Mouse (Mus musculus): ENCODE measurements at regions not wholly inside any gene's neighbourhood (a gene's known extent, or its start where the extent isn't known, plus 50 kb on each side); places are given as distances from the start of the nearest gene placed in this dataset.

GRCm38 (mm10) chr7:136161526-136161925 lies 445.4 kb upstream of the Mki67 start:
- DNase-seq (ENCODE audit: low read depth, low spot score) = no peak

GRCm38 (mm10) chr7:136164834-136165233 lies 448.7 kb upstream of the Mki67 start:
- DNase-seq (ENCODE audit: low read depth, low spot score) = no peak

DNA sequence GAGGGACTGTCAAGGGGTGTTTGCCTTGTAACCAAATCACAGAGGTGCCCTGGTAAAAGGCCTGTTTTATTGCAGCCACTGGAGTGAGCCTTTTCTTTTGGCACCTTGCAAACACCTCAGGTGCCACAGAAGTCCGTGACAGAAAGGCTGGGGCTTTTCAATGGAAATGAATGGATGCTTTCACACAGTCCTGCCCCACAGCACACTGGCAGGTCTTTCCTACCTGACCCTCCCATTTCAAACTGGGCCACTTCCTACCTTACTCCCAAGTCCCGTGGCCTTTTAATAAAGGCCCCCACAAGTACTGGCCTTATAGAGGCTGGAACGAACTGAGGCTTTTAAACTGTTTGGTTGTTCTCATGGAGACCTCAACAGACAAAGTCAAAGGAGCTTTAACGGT lies 453.1 kb upstream of the Mki67 start:
- no peak for DNase-seq (ENCODE audit: low read depth, low spot score)

GRCm38 (mm10) chr7:136176373-136176772 lies 460.2 kb upstream of the Mki67 start:
- DNase-seq (ENCODE audit: low read depth, low spot score) = no peak

DNA sequence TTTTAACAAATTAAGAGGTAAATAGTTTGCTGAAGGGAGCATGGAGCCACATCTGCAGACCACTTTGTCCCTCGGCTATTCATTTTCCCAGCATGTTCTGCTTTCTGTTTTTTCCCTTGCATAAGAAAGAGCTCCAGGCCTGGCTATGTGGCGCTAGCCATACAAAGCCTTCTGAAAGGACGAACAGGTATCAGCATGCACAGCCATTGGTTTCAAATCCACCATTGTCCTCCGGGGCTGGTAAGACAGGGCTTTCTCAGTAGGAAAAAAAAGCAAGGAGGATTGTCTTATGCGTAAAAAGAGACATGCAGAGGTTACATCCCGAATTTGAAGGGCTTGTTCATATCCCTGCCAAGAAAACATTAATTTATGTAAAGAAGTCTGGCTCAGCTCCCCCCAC lies 464.8 kb upstream of the Mki67 start:
- no peak for DNase-seq (ENCODE audit: low read depth, low spot score)

DNA sequence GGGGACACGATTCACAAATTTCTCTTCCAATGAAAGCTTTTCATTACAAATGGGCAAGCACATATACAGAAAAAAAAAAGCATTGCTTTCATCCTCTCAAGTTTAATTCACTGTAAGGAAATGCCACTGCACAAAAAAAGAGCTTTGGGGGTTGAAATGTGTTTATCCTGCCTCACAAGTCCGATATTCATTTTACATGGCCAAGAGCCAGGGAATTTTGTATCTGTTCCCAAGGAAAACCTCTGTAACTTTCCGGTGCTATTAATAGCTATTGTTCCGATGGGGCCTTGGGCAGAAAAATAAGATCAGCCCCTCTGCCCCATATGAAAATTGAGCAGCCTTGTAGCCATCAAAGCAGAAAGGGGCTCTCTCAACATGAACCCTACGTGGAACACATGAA lies 465.9 kb upstream of the Mki67 start:
- DNase-seq (ENCODE audit: low read depth, low spot score) = no peak

DNA sequence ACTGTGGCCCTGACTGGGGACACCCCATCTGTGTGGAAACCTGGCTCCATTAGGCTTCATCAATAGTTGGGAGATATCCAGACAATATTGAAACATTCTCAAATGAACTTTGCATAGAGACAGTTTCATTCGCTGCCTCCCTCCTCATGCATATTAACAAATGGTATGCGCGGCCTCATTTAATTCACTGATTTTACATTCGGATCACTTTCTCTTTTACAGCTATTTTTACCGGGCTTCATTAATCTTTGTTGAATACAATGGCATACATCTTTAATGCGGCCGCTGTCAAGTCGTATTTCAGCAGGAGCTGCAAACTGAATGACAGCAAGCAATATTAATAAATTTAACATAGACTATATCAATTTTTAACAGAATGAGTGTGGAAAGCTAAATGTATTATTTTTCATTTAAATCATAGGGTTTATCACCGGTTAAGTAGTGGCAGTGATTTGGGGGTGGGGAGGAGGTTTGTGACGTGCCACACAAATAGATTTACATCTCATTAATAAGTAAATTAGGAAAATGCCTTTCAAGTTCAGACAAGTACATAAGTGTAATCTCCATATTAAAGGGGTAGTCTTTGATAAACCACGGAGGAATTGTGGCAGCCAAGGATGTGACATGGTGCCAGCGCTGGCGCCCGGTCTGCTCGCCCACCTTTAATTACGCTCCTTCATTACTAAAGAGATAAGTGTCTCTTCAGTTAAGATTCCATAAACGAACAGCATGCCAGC lies 480.4 kb upstream of the Mki67 start:
- no peak for DNase-seq (ENCODE audit: low read depth, low spot score)

- DNase-seq (ENCODE audit: low read depth, low spot score) = no peak
Observed at GRCm38 (mm10) chr7:136208879-136209278, 492.7 kb upstream of the Mki67 start.

GRCm38 (mm10) chr7:136209299-136210171 lies 493.4 kb upstream of the Mki67 start:
- DNase-seq (ENCODE audit: low read depth, low spot score) = no peak

DNA sequence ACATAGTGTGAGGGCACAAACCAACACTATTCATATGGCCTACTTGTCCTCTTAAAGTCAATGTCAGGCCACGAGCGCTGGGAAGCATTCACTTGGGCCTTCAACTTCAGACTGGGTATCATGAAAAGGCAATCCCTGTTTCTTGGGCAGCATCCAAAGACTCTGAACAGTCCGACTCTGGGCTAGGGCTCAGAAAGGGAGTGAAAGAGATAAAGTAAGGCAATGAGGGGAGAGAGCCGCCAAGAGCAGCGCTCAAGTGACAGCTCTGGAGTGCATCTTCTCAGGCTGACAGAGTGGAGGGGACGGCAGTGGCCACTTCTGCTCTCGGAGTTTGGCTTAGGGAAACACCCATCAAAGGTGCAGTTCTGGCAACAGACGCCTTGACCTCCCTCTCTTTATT lies 496.3 kb upstream of the Mki67 start:
- DNase-seq (ENCODE audit: low read depth, low spot score) = no peak

- no peak for DNase-seq (ENCODE audit: low read depth, low spot score)
Observed at GRCm38 (mm10) chr7:136213057-136213961, 497.1 kb upstream of the Mki67 start.

- DNase-seq (ENCODE audit: low read depth, low spot score) = no peak
Observed at GRCm38 (mm10) chr7:136213962-136214308, 497.8 kb upstream of the Mki67 start.

- no peak for DNase-seq (ENCODE audit: low read depth, low spot score)
Observed at GRCm38 (mm10) chr7:136214415-136214814, 498.3 kb upstream of the Mki67 start.

GRCm38 (mm10) chr7:136216734-136217133 lies 500.6 kb upstream of the Mki67 start:
- DNase-seq (ENCODE audit: low read depth, low spot score) = no peak

DNA sequence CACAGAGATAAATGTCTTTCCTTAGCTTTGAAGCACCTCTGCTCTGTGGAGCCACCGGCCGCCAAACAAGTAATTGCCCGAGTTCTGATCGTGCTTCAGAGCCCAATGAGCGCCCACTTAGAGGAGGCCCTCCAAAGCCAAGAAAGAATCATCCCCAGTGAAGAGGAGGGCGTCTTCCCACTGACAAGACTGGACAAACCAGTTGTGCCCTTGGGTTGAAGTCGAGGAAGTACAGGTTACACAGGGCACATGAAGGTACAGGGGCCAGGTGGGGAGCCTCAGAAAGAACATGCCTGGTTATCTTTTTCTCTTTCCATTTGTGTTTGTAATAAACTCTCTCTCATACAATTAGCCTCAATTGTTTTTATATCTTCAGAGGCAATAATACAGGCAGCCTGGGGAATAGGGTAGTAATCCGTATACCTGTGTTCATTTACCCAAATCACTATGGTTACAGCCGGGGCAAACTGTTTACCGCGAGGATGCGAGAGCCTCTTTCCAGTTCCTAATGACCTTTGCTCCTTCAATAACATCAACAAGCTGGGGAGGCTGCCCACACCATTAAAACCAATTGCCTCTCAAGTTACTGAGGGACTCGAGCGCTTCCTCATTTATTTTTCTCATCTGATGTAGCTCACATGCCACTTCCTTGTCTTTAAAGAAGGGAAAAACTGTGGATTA lies 503.5 kb upstream of the Mki67 start:
- no peak for DNase-seq (ENCODE audit: low read depth, low spot score)

DNA sequence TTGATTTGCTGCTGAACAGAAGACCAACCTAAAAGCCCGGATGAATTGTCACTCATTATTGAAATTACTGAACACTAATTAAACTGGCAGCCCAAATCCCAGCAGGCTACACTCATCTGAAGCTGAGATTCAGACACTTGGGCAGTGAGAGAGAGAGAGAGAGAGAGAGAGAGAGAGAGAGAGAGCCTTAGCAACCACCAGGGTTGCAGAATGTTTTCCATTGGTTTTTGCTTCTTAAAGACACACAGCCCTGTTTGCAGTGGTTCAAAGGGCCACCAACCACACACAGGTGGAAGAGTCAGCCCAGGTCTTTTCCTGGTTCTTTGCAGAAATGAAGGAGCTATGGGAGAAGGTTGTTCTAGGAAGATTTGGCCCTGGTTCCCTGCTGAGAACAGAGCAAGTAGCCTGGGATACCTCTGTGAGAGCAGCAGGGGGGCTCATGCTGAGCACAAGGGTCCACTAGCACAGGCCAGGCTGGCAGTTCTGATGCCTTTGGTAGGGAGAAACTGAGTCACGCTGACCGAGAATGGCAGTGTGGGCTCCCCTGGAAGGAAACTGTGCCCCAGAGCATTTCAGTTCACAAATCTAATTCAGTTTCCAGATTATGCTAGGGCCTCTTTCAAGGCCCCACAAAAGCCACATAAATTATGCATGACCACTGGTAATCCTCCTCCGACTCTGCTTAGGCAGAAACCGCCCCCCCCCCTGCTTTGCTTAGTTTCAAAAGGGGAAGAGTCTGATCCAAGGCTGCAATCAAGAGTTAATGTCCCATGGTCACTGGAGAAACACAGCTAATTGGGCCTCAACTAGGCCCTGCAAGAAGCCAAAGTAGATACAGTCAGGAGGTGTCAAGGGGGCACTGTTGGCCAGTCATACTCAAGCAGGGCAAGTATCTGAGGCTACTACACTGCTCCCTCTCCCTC lies 504.3 kb upstream of the Mki67 start:
- no peak for DNase-seq (ENCODE audit: low read depth, low spot score)

DNA sequence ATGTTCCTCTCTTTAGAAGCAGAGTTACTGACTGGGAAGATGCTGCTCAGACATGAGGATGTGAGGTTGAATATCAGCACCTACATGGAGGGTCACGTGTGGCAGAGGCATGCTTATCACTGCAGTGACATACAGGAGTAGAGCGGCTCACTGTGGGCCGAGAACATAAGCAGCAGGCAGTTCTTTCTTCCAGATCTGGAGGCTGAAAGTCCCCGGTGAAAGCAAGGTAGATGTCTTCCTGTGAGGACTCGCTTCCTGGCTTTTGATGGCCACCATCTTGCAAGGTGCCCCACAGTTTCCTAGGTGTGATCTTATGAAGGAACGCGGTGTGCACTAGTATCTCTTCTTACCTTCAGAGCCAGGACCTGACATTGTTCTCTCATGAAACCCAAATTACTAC lies 505.5 kb upstream of the Mki67 start:
- no peak for DNase-seq (ENCODE audit: low read depth, low spot score)

- DNase-seq (ENCODE audit: low read depth, low spot score) = no peak
Observed at GRCm38 (mm10) chr7:136226031-136226430, 509.9 kb upstream of the Mki67 start.

- DNase-seq (ENCODE audit: low read depth, low spot score) = no peak
Observed at GRCm38 (mm10) chr7:136228331-136228730, 512.2 kb upstream of the Mki67 start.

DNA sequence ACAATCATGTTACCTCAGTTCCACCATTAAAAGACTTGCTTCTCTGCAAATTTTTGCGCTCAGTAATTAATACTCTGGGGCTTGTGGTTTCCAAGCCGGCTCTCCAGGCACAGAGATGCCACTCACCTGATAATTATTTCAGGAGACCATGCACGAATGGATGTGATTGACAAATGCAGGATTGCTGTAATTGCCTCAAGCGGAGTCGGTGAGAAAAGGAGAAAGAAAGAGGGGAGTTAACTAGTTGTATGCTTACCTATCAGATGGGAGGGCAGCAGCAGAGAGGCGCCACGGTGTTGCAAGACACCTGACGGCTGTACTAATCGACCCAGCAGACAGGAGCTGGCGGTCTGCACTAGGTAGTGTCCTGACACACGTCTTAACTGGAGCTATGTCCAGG lies 513.4 kb upstream of the Mki67 start:
- no peak for DNase-seq (ENCODE audit: low read depth, low spot score)
